Comparison of ENCODE assay signal across 8 mouse cellular contexts in the genomic region with DNA sequence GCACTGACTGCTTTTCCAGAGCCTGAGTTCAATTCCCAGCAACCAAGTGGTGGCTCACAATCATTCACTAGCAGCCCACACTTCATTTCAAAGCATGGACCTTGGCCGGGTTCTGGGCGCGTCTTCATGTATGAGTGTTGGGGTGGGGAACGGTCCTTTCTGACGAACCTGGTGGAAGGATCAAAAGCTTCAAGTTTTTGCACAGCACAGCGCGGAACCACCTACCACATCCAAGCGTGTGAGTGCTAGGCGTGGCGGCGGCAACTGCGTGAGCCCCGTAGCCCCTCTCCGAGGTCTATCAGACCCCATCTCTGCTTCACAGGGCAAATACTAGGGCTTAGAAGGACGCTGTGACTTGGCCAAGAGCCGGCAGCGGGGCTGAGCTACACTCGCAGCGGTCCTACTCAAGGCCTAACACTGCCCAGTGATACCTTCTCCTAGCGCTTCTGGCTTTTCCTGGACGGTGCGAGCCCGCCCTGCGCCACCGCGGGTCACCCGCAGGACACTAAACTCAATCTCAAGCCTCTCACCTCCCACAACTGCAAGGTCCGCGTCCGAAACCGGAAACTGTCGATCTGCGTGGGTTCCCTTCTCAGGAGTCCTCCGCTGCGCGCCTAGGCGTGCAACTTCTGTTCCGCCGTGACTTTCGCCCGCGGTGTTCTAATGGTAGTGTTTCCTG. TPM values are rescaled to one million over a fixed set of nuclear protein-coding genes. Genes with fewer than 3 reads are reported as not detected.
DNase-seq lines count a peak whose midpoint lies in the region; ATAC-seq and TF ChIP-seq lines count a peak whose summit lies in the region.

No protein-coding gene starts in this region.

- peak overlapping the region; percentile 78 for H3K4me3 ChIP-seq in erythroblast, embryonic 14.5 days (replicated peaks)
- H3K4me3 ChIP-seq in heart, embryonic 12.5 days: peak overlapping the region; percentile 89
- peak overlapping the region; percentile 86 for H3K4me3 ChIP-seq in kidney, embryonic 16.5 days (ENCODE audit: low read length)
- peak overlapping the region; percentile 95 for H3K4me3 ChIP-seq in liver, adult 2 months (ENCODE audit: insufficient read depth, low read depth, low read length)

- H3K9ac ChIP-seq in heart, embryonic 12.5 days: peak overlapping the region; percentile 97
- peak overlapping the region; percentile 95 for H3K9ac ChIP-seq in kidney, embryonic 16.5 days (replicated peaks; ENCODE audit: low read length)
- H3K9ac ChIP-seq in liver, adult 2 months (ENCODE audit: low read depth, low read length): peak overlapping the region; percentile 92

- peaks cover 3% of the 10 kb centered on the region; the same call in 1 of the 2 replicates for H3K79me2 ChIP-seq in liver, adult 2 months (ENCODE audit: control insufficient read depth, insufficient read depth, low read length)

- no peaks in the 10 kb centered on the region for H3K9me3 ChIP-seq in erythroblast, embryonic 14.5 days (ENCODE audit: control insufficient read depth, low read length)
- H3K9me3 ChIP-seq in heart, embryonic 12.5 days (replicated peaks): no peaks in the 10 kb centered on the region
- no peaks in the 10 kb centered on the region for H3K9me3 ChIP-seq in kidney, embryonic 16.5 days (ENCODE audit: low read length)

- peak overlapping the region; percentile 97 for H3K27ac ChIP-seq in heart, embryonic 12.5 days (ENCODE audit: poor library complexity, severe bottlenecking)
- peak overlapping the region; percentile 97 for H3K27ac ChIP-seq in kidney, embryonic 16.5 days (ENCODE audit: low read length)
- H3K27ac ChIP-seq in liver, adult 2 months (replicated peaks; ENCODE audit: insufficient read depth, low read depth, low read length): peak overlapping the region; percentile 87

- H3K4me1 ChIP-seq in erythroblast, embryonic 14.5 days (ENCODE audit: control insufficient read depth): peaks cover 20% of the 10 kb centered on the region
- H3K4me1 ChIP-seq in heart, embryonic 12.5 days (replicated peaks): peaks cover 13% of the 10 kb centered on the region
- H3K4me1 ChIP-seq in kidney, embryonic 16.5 days (ENCODE audit: insufficient read depth, low read length): peaks cover 4% of the 10 kb centered on the region
- peaks cover 2% of the 10 kb centered on the region; the same call in 1 of the 2 replicates for H3K4me1 ChIP-seq in liver, adult 2 months (ENCODE audit: control insufficient read depth, insufficient read depth, low read length)

- H3K27me3 ChIP-seq in erythroblast, embryonic 14.5 days (ENCODE audit: control insufficient read depth): no peaks in the 10 kb centered on the region
- no peaks in the 10 kb centered on the region for H3K27me3 ChIP-seq in heart, embryonic 12.5 days (replicated peaks)
- H3K27me3 ChIP-seq in kidney, embryonic 16.5 days (ENCODE audit: insufficient read depth, low read length): no peaks in the 10 kb centered on the region
- H3K27me3 ChIP-seq in liver, adult 2 months (ENCODE audit: control insufficient read depth, insufficient read depth, low read length): no peaks in the 10 kb centered on the region

- peak; percentile 85 for ATAC-seq in heart, embryonic 12.5 days (ENCODE audit: insufficient number of reproducible peaks, low FRiP score)
- peak; percentile 92 for ATAC-seq in kidney, embryonic 16.5 days (ENCODE audit: low FRiP score, low TSS enrichment)
- ATAC-seq in monocyte, adult 5-6 weeks (replicated peaks; ENCODE audit: insufficient number of reproducible peaks, low FRiP score, low TSS enrichment, poor library complexity, severe bottlenecking): peak; percentile 92

- DNase-seq in CD4-positive, CD25-positive, alpha-beta regulatory T cell, adult 2 months (ENCODE audit: low read depth, low spot score): peak; percentile 91
- peak; percentile 60 for DNase-seq in brain, embryonic 18.5 days (ENCODE audit: low read depth, low spot score)
- DNase-seq in liver, adult 2 months (ENCODE audit: extremely low read depth, low read depth, low spot score): peak; percentile 84
- peak; percentile 81 to 85 for DNase-seq in spleen, postnatal 36 days (ENCODE audit: low spot score in 2 of 2)

- H3K4me2 ChIP-seq in heart, embryonic 12.5 days: peak overlapping the region; percentile 91
- peak overlapping the region; percentile 52 for H3K4me2 ChIP-seq in kidney, embryonic 16.5 days (replicated peaks; ENCODE audit: low read depth, low read length)

- TF ChIP-seq POLR2A in liver, adult 2 months (IDR thresholded peaks at IDR 0.05; ENCODE audit: extremely low read depth, insufficient read depth, low read length): peak; percentile 92

- H3K36me3 ChIP-seq in erythroblast, embryonic 14.5 days (ENCODE audit: control insufficient read depth): peaks cover 29% of the 10 kb centered on the region
- peaks cover 42% of the 10 kb centered on the region for H3K36me3 ChIP-seq in heart, embryonic 12.5 days
- H3K36me3 ChIP-seq in kidney, embryonic 16.5 days (ENCODE audit: insufficient read depth, low read length): peaks cover 9% of the 10 kb centered on the region
- H3K36me3 ChIP-seq in liver, adult 2 months (ENCODE audit: control insufficient read depth, insufficient read depth, low read length): peaks cover 10% of the 10 kb centered on the region

- peak; percentile 14; the same call in 1 of the 2 replicates for TF ChIP-seq CTCF in liver, adult 2 months (IDR thresholded peaks at IDR 0.05; ENCODE audit: low read depth, low read length)

- WGBS in heart, embryonic 12.5 days: under 1% methylated on average over 42 of the region's 42 CpGs
- under 1% methylated on average over 42 of the region's 42 CpGs for WGBS in kidney, embryonic 16.5 days
- under 1% methylated on average over 42 of the region's 42 CpGs for WGBS in liver, adult 2 months

RNA-seq across cellular contexts. Expression of gene Cdk5rap1, which starts 0.5 kb away (rescaled TPM):
- polyA plus RNA-seq in erythroblast, embryonic 14.5 days (2012): 0.02 and 0.05 TPM in 2 replicates
- 13.6 and 15.4 TPM in 2 replicates for polyA plus RNA-seq in heart, embryonic 12.5 days (2016; fragmentation: Nextera tagmentation; extraction: Ambion mirVana)
- polyA plus RNA-seq in kidney, embryonic 16.5 days (2015; fragmentation: Nextera tagmentation; extraction: Ambion mirVana): 17.4 and 23.4 TPM in 2 replicates
- total RNA-seq in liver, adult 2 months (2014; rRNA removed): 21.8 and 28.8 TPM in 2 replicates
- 10.5 and 11.0 TPM in 2 replicates for polyA plus RNA-seq in liver, adult 2 months (2012; rRNA removed)
- 8.5 to 13.1 TPM (median 9.7 TPM) in 3 replicates for total RNA-seq in monocyte, adult 5-6 weeks (2017)

RNA-seq across cellular contexts. Expression of gene Snta1, which starts 35.6 kb away (rescaled TPM):
- 0.07 and 0.08 TPM in 2 replicates for polyA plus RNA-seq in erythroblast, embryonic 14.5 days (2012)
- polyA plus RNA-seq in heart, embryonic 12.5 days (2016; fragmentation: Nextera tagmentation; extraction: Ambion mirVana): 49.9 and 51.6 TPM in 2 replicates
- 9.5 and 12.2 TPM in 2 replicates for polyA plus RNA-seq in kidney, embryonic 16.5 days (2015; fragmentation: Nextera tagmentation; extraction: Ambion mirVana)
- total RNA-seq in liver, adult 2 months (2014; rRNA removed): 10.3 and 11.3 TPM in 2 replicates
- polyA plus RNA-seq in liver, adult 2 months (2012; rRNA removed): 21.4 and 24.7 TPM in 2 replicates
- 4.8 to 10.8 TPM (median 4.9 TPM) in 3 replicates for total RNA-seq in monocyte, adult 5-6 weeks (2017)

Comparison
In these comparisons a context has a peak if more than half of its experiments do, and no peak if none do; other contexts are left out.
1. Peak in every context shown above with its lines: DNase-seq, ATAC-seq, H3K4me3 ChIP-seq and H3K27ac ChIP-seq.
2. RNA of gene Cdk5rap1, which starts 0.5 kb away (polyA plus RNA-seq): 17.4 to 23.4 TPM in kidney, embryonic 16.5 days, 13.6 to 15.4 TPM in heart, embryonic 12.5 days and 10.5 to 11.0 TPM in liver, adult 2 months; 0.02 to 0.05 TPM in erythroblast, embryonic 14.5 days; every median in the first group is over 10 times any median in the second.